Mouse (Mus musculus) retina, embryonic 14.5 days (tissue): ENCODE measurements around the gene Tmed1.
"Not testable (repeated sequence)": the region's sequence is repeated elsewhere in the genome, so short reads cannot be mapped to it uniquely, and the experiment has no call there.

ENCODE experiments used
- DNase-seq: peaks from one replicate; pipeline ENCODE4 v3.0.0-alpha.2; 2015; ENCODE audit warnings: low spot score

Gene Tmed1

GRCm38 (mm10) chr9:21525937-21526633 lies 16.0 kb upstream of the Tmed1 start, which contains the start of gene AB124611:
TSS of gene AB124611 (plus strand) at chr9:21526176.
- DNase-seq, result no peak

- no peak for DNase-seq
Measured at GRCm38 (mm10) chr9:21525142-21525936, 15.3 kb upstream of the Tmed1 start.

GRCm38 (mm10) chr9:21518690-21519089 lies 8.6 kb upstream of the Tmed1 start:
- not testable (repeated sequence) for DNase-seq

DNA sequence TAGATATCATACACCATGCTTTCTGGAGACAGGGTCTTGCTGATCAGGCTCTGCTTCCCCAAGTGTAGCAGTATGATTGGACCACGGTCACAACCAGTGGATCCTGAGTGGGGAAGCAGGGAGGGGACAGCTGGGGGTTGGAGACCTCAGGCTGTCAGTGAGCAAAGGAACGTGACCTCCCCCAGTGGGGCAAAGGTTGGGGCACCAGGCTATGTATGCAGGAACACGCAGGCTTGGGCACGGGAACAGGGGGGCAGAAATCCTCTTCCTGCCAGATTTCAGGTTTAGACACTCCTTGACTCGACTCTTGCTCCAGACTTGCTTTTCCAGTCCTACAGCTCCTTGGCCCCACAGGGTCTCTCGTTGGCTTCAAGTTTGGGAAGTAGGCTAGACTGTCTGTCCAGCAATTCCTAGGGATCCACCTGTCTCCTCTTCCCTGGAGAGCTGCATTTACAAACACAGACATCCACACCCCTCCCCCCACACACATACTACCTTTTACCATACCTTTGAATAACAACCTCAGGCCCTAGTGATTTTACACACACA lies 8.0 kb upstream of the Tmed1 start:
- DNase-seq, result no peak

DNA sequence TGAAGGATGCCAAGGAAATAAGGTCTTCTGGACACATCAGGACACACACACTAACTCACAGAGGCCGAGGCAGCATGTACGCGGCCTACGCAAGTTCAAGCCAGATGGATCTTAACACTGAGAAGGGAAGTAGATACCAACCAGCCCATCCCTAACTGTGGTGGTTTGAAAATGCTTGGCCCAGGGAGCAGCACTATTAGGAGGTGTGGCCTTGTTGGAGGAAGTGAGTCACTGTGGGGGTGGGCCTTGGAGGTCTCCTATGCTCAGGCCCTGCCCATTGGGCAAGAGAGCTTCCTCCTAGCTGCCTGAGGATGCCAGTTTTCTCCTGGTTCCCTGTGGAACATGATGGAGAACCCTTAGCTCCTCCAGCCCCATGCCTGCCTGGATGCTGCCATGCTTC lies 3.4 kb upstream of the Tmed1 start:
- no peak for DNase-seq

DNA sequence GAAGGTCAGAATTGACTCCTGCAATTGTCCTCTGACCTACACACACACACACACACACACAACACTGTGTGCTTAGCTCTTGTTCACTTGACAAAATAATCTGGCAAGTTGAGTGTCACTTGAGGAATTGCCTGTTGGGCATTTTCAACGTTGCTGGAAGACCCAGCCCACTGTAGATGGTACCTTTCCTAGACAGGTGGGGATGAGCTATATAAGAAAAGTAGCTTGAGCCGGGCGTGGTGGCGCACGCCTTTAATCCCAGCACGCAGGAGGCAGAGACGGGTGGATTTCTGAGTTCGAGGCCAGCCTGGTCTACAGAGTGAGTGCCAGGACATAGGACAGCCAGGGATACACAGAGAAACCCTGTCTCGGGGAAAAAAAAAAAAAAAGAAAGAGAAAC lies 1.0 kb upstream of the Tmed1 start:
- no peak for DNase-seq

GRCm38 (mm10) chr9:21510689-21511015 lies 600 bp upstream of the Tmed1 start:
- no peak for DNase-seq

DNA sequence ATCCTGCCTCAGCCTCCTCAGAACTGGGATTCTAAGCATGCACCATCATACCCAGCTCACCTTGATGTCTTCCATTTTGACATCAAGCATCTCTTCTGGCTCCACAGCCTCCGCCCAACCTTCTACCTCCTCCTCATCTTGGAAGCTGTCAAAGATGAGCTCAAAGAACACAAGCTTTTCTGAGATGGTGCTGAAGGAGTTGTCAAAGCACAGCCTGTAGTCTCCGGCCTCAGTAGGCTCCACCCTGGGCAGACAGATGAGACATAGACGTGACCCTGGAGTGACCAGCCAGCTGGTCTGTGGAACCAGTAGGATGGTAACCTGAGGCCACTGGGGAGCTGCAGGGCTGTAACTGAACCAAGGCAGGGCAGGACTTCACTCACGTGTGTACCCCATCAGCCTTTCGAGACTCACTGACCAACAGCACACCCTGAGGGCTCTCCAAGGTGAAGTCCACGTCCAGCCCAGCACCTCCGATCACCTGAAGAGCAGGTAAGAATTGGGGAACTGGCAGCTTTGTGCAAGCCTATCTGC lies 1.1 kb downstream of the Tmed1 start:
- DNase-seq, result no peak

- DNase-seq, result no peak
Measured at GRCm38 (mm10) chr9:21507753-21508430, 2.2 kb downstream of the Tmed1 start.

DNA sequence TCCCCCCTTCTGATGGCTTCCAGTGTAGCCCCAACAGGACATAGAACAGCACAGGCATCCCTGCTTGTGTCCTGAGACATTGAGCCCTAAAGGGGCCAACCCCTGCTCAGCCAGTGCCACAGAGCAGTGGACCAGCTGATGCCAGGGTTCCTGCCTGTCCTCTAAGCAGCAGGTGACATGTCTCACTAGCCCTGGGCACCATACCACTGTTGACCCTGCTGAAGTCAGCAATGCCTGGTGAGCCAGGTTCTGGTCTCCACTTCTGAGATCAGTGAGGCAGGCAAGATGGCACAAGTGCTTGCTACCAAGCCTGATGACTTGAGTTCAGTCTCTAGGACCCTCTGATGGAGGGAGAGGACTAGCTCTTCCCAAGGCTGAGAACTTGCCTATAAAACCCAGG lies 4.3 kb downstream of the Tmed1 start:
- no peak for DNase-seq

GRCm38 (mm10) chr9:21503352-21503751 lies 6.7 kb downstream of the Tmed1 start:
- DNase-seq, result no peak

GRCm38 (mm10) chr9:21498284-21498902 lies 11.7 kb downstream of the Tmed1 start:
- DNase-seq, result no peak

GRCm38 (mm10) chr9:21497664-21498063 lies 12.4 kb downstream of the Tmed1 start:
- DNase-seq, result no peak

DNA sequence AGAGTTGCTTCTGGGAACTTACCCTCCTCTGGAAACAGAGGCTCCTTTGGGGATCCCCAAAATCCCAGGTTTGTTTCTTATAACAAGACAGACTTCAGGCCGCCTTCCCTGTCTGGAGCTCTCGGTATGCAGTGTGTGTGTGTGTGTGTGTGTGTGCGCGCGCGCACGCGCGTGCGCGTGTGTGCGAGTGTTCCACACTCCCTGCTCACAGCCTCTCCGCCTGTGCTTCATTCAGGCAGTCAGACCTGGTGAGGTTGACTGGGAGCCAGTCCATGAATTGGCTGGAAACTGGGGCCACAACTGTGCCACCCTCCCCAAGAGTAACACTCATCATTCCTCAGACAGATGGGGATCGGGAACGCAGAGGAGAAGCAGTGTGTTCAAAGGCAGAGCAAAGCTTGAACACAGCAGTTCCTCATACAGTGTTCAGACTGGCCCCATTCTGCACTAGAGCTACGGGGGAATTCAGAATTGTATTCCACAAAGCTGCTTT lies 13.0 kb downstream of the Tmed1 start:
- DNase-seq, result no peak

GRCm38 (mm10) chr9:21496308-21497049 lies 13.6 kb downstream of the Tmed1 start:
- no peak for DNase-seq

DNA sequence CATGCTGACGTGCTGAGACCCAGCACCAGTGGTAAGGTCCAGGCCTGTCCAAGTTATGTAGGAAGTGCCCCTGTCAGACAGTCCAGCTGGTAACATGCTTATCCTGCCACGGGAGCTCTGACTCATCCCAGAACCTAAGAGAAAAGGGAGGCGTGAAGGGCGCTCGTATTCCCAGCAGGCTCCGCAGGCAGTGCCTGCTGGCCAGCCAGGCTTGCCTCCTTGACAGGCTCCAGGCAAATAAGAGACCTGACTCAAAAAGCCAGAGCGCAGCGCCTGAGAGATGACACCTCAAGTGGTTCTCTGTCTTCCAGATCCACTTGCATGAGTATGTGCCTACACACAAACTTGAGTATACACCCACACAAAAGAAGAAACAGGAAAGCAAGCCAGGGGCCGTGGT lies 15.3 kb downstream of the Tmed1 start:
- no peak for DNase-seq

GRCm38 (mm10) chr9:21493907-21494306 lies 16.1 kb downstream of the Tmed1 start:
- no peak for DNase-seq

GRCm38 (mm10) chr9:21490696-21491095 lies 19.4 kb downstream of the Tmed1 start:
- no peak for DNase-seq

GRCm38 (mm10) chr9:21488246-21488645 lies 21.8 kb downstream of the Tmed1 start:
- DNase-seq, result not testable (repeated sequence)

GRCm38 (mm10) chr9:21484065-21484464 lies 26.0 kb downstream of the Tmed1 start:
- no peak for DNase-seq

GRCm38 (mm10) chr9:21477707-21478106 lies 32.3 kb downstream of the Tmed1 start:
- no peak for DNase-seq
